Mouse (Mus musculus): ENCODE data around the gene Vmn1r1. TPM values are rescaled to one million over a fixed set of nuclear protein-coding genes. Genes with fewer than 3 reads are reported as not detected.

Gene Vmn1r1
- polyA plus RNA-seq, 1 experiment from 2014 or later: not detected

DNA sequence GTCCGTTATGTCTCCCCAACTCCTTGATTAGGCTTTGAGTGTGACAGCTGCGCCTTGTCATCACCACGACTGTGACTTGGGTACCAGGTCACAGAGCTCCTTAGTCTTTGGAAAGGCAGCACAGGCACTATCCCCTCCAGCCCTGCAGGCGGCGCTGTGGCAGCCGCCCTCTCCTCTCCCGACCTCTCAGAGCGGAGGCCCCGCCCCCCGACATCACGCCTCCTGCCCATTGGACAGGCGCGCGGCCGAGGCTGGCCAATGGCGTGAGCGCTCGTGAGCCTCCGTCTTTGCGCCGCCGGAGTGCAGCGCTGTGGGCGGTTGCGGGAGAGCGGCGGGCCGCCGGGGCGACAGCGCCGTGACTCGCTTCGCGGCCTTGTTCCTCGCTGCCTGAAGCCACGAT is 39.8 kb downstream of the Vmn1r1 start, which contains the start of gene Srp9:
Gene Srp9, plus strand, starts transcription at position 232 of the 400 bp plus-strand sequence.
- peak within 1 kb of the TSS; percentile 89 for H3K27ac ChIP-seq (replicated peaks)
- under 1% methylated on average over 37 of the region's 37 CpGs for WGBS
- peak; percentile 98 for DNase-seq (ENCODE audit: low spot score)
- peak within 1 kb of the TSS; percentile 94 for H3K4me3 ChIP-seq
- H3K27me3 ChIP-seq (replicated peaks; ENCODE audit: low read depth, poor library complexity, severe bottlenecking): no peaks in the 10 kb centered on the region
- no peaks in the 10 kb centered on the region for H3K9me3 ChIP-seq
- peaks cover 31% of the 10 kb centered on the region for H3K36me3 ChIP-seq (replicated peaks)
- H3K4me1 ChIP-seq: peaks cover 21% of the 10 kb centered on the region

DNA sequence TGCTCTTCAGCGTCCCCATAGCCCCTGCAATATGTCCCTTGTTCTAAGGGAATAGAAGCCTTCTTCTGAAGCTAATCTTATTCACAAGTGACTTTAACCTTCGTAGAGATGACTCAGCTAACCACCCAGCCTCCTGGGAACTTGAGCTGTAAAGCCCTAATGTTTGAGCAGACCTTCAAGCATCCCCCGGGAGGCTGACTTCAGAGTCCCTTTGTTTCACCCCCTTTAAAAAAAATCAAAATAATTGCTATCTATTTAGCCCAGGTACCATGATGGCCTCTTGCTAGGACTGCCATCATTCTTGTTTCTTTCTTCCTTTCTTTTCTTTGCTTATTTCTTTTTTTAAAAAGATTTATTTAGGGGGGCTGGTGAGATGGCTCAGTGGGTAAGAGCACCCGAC is 41.9 kb downstream of the Vmn1r1 start:
- no peak for DNase-seq (ENCODE audit: low spot score)
- Histone ChIP-seq H3K27ac (replicated peaks) (no peak overlapping the region), H3K36me3 (replicated peaks) (peaks cover 10% of the 10 kb centered on the region), H3K27me3 (replicated peaks; ENCODE audit: low read depth, poor library complexity, severe bottlenecking) (no peaks in the 10 kb centered on the region), H3K9me3 (no peaks in the 10 kb centered on the region), H3K4me1 (peaks cover 21% of the 10 kb centered on the region), H3K4me3 (no peak overlapping the region)
- 84% methylated on average over 4 of the region's 4 CpGs for WGBS

DNA sequence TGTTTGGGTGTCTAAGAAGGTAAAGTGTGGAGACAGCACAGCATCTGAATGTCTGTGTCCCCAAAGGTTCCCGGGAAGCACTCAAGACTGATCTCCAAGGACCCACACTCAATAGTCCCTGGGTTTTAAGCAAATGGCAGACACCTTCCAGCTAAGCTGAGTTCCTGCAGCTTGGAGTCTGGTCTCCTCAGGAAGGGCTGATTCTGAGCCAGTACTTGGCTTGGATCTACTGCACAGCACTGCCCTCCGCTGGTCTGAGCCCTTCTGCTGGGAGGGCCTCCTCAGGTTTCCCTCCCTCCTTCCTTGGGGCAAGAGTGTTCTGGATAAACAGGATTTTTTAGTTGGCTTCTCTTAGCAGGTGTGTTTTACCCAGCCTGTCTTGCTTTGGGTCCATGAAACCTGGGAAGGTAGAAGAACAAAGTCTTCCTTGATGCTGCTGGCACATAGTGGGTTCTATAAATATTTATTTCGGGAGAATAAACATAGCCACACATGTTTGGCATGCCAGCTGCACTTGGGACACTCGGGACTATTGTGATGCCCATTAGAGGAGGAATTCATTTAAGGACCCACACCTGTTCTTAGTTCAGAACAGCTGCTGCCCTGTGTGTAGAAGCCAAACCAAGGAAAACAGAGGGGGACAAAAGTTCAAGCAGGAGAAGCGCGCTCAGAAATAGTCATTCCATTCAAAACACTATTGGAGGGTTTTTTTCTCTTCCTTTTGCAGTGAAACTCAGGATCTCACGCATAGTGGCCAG is 48.5 kb downstream of the Vmn1r1 start:
- WGBS: 41% methylated on average over 7 of the region's 7 CpGs
- no peaks in the 10 kb centered on the region for H3K27me3 ChIP-seq (replicated peaks; ENCODE audit: low read depth, poor library complexity, severe bottlenecking)
- no peaks in the 10 kb centered on the region for H3K36me3 ChIP-seq (replicated peaks)
- peaks cover 51% of the 10 kb centered on the region for H3K4me1 ChIP-seq
- no peak overlapping the region for H3K4me3 ChIP-seq
- 0 out of 2 replicates have a peak overlapping the region, but pooled peaks have one; percentile 16 for H3K27ac ChIP-seq (replicated peaks)
- peak; percentile 71 for DNase-seq (ENCODE audit: low spot score)
- no peaks in the 10 kb centered on the region for H3K9me3 ChIP-seq

DNA sequence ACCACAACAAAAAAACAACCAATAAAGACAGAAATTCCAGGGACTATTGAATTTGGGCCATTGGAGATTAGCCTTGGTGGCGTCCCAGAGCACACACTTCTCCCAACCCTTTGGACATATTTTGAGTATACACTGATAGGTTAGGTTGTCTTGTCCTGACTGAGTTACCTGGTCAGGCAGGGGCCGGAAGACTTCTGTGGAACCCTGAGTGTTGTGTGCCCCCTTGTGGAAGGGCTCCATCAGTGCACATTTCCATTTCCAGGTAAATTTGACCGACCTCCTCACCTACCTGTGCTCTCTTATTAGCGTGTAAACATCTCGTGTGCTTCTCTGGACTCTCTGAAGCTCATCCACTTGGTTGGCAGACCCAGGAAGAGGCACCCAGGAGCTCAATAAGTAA is 49.1 kb downstream of the Vmn1r1 start:
- Histone ChIP-seq H3K27me3 (replicated peaks; ENCODE audit: low read depth, poor library complexity, severe bottlenecking) (no peaks in the 10 kb centered on the region), H3K4me3 (no peak overlapping the region), H3K27ac (replicated peaks) (0 out of 2 replicates have a peak overlapping the region, but pooled peaks have one; percentile 16), H3K36me3 (replicated peaks) (no peaks in the 10 kb centered on the region), H3K9me3 (no peaks in the 10 kb centered on the region), H3K4me1 (peaks cover 56% of the 10 kb centered on the region)
- peak; percentile 64 for DNase-seq (ENCODE audit: low spot score)
- WGBS: 23% methylated on average over 5 of the region's 5 CpGs

DNA sequence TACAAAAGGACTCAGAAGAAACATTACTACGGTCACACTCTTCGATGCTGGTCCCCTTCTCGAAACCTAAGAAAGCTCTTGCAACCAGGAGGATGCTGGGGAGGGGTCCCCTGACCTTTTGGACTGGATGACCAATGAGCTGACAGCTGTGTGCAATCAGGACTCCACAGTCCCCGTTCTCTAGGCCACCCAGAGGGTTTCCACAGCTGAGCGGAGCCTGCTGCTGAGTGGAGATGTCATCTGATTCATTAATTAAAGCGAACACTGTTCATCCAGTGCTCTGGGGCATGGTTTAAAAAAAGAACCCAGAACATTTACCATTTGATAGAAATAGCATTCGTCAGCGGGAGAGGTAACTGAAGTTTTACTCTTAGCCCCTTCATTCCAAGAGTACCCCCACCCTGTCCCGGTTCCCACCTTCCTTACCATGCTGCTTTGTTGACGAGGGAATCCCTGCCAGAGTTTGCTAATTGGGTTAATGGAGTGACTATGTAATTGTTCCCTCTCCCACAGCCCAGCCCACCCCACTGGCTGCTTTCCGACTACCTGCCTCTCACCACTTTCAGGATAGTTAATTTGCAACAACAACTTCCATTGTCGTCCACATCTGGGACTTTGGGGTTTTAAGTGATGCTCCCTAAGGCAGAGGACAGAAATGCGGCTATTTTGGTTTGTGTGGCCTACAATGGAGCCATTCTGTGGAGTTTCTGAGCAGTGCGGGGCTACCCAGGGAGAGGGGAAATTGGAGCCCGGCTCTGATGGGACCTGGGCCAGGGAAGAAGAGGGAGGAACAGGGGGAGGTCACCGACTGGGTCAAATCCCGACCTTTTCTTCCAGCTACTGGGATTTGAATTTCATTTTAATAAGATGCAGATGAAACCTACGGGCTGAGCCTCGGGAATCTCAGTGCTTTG is 50.4 kb downstream of the Vmn1r1 start:
- Histone ChIP-seq H3K9me3 (no peaks in the 10 kb centered on the region), H3K4me3 (peak overlapping the region; percentile 27), H3K27me3 (replicated peaks; ENCODE audit: low read depth, poor library complexity, severe bottlenecking) (no peaks in the 10 kb centered on the region), H3K36me3 (replicated peaks) (no peaks in the 10 kb centered on the region), H3K27ac (replicated peaks) (peak overlapping the region; percentile 68), H3K4me1 (peaks cover 67% of the 10 kb centered on the region)
- peak; percentile 83 for DNase-seq (ENCODE audit: low spot score)
- 12% methylated on average over 19 of the region's 19 CpGs for WGBS

DNA sequence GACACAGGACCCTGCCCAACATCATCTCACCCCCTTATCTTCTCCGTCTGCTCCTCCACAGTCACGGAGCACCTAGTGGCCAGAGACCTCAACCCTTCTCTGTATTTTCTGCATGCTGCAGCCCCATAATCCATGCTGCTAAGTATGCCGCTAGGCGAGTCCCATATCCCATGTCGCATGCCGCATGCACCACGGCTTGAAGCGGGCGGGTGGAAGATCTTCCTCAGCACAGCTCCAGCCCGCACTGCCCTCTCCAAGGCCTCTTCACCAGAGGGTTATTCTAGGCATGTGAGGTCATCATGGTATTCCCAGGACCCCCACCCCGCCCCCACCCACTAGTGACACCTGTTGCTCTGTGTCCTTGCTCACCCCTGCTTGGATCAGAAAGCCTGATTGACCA is 51.2 kb downstream of the Vmn1r1 start:
- no peaks in the 10 kb centered on the region for H3K27me3 ChIP-seq (replicated peaks; ENCODE audit: low read depth, poor library complexity, severe bottlenecking)
- H3K36me3 ChIP-seq (replicated peaks): no peaks in the 10 kb centered on the region
- 72% methylated on average over 11 of the region's 11 CpGs for WGBS
- peaks cover 73% of the 10 kb centered on the region for H3K4me1 ChIP-seq
- DNase-seq (ENCODE audit: low spot score): peak; percentile 37
- peak overlapping the region; percentile 25; the same call in 1 of the 2 replicates for H3K4me3 ChIP-seq
- H3K27ac ChIP-seq (replicated peaks): peak overlapping the region; percentile 68
- no peaks in the 10 kb centered on the region for H3K9me3 ChIP-seq

DNA sequence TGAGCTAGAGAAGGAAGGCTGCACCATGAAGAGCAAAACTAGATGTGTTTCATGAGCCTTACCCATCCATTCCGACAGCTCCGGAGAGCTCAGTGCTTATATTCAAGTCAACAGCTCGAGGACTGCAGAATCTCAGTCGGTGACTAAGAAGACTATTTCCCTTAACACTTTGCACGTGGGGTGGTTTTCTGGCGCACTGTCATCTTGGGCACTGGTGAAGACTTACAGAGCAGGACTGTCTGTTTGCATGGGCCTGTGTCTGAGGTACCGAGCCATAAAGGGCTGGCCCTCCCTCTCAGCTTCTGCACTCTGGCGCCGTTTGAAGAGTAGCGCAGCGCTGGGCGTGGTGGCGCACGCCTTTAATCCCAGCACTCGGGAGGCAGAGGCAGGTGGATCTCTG is 51.9 kb downstream of the Vmn1r1 start:
- H3K27me3 ChIP-seq (replicated peaks; ENCODE audit: low read depth, poor library complexity, severe bottlenecking): no peaks in the 10 kb centered on the region
- no peak for DNase-seq (ENCODE audit: low spot score)
- WGBS: 92% methylated on average over 15 of the region's 15 CpGs
- peaks cover 81% of the 10 kb centered on the region for H3K4me1 ChIP-seq
- H3K27ac ChIP-seq (replicated peaks): 0 out of 2 replicates have a peak overlapping the region, but pooled peaks have one; percentile 63
- no peaks in the 10 kb centered on the region for H3K36me3 ChIP-seq (replicated peaks)
- no peak overlapping the region for H3K4me3 ChIP-seq
- no peaks in the 10 kb centered on the region for H3K9me3 ChIP-seq

DNA sequence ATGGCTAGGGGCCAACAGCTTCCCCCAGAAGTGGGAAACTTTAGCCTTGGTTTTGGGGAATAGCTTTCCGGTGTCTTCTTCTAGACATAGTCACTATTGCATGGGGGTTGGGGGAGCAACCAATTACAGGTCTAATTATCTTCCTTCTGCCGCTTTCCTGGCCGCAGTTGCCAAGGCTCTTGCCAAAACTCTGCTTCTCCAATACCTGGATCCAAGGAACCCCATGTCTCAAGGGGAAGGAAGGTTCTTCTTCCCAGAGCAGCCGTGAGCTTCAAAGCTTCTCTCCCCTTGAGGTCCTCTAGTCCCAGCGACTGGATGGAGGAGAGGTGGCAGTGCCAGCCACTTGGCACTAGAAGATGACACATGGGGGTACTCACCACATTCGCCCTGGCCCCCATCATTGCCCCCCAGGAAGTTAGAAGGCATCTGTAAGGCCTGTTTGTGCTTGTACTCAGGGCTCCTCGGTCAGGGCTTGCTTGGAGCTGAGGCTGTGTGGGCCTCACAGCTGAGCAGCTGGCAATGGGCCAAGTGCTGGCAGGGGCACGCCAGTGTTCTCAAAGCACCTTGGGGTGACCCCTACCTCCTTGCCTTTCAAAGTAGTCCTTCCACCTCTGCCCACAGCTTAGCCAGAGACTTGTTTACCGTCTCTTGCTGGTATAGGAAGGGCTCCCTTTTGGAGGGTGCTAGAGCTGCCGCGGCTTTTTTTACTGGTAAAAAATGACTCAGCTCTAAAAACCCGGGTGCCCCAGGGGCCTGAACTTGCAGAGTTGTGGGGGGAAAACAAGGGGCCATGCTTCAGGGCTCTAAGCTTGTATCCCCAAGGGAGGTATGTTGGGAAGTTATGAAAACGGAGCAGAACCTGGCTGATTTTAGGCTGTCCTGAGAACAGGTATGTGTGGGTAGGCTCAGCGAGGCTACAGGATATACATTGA is 52.6 kb downstream of the Vmn1r1 start:
- H3K9me3 ChIP-seq: no peaks in the 10 kb centered on the region
- H3K4me1 ChIP-seq: peaks cover 84% of the 10 kb centered on the region
- no peaks in the 10 kb centered on the region for H3K27me3 ChIP-seq (replicated peaks; ENCODE audit: low read depth, poor library complexity, severe bottlenecking)
- H3K27ac ChIP-seq (replicated peaks): peak overlapping the region; percentile 63; the same call in 1 of the 2 replicates
- H3K36me3 ChIP-seq (replicated peaks): no peaks in the 10 kb centered on the region
- WGBS: 83% methylated on average over 14 of the region's 14 CpGs
- no peak overlapping the region for H3K4me3 ChIP-seq
- DNase-seq (ENCODE audit: low spot score): no peak

DNA sequence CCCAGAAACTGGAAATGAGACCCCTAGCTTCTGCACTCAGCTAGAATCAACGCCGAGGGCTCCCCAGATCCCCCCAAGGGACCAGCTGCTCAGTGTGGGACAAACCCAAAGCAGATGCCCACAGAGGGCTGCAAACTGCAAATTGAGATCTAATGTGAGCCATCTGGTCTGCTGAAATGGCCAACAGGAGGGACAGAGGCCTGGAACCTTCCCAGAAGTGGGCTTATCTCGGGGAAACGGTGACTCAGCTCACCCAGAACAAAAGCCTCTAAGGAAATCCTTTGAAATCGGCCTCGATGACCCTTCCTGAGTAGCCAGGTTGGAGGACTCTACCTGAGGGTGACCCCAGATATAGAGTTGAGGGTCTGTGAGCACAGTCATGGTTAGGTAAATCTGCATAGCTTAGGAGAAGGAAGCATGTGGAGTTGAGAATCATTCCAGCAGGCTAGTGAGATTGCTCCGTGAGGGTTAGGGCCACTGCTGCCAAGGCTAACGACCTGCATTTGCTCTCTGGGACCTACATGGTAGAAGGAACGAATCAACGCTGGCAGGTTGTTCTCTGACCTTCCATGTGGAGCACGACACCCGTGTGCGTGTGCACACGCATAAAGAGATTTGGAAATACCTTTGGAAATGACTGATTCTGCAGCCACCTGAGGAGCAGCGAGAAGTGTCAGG is 53.4 kb downstream of the Vmn1r1 start:
- peak; percentile 76 for DNase-seq (ENCODE audit: low spot score)
- WGBS: 58% methylated on average over 15 of the region's 15 CpGs
- Histone ChIP-seq H3K27me3 (replicated peaks; ENCODE audit: low read depth, poor library complexity, severe bottlenecking) (no peaks in the 10 kb centered on the region), H3K4me3 (no peak overlapping the region), H3K36me3 (replicated peaks) (no peaks in the 10 kb centered on the region), H3K9me3 (no peaks in the 10 kb centered on the region), H3K27ac (replicated peaks) (peak overlapping the region; percentile 63), H3K4me1 (peaks cover 85% of the 10 kb centered on the region)

DNA sequence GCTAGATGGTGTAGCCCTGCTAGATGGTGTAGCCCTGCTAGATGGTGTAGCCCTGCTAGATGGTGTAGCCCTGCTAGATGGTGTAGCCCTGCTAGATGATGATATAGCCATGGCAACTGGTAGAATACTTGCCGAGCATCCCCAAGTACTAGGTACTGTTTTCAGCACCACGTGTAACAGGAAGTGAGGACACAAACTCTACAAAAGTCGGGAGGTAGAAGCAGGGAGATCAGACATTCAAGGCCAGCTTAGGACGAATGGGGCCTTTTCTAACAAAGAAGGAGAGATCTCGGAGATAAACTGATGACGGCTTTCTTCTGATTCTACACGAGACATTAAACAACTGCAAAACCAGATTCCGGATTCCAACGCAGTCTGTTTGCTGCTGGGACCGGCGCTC is 54.1 kb downstream of the Vmn1r1 start:
- DNase-seq (ENCODE audit: low spot score): no peak
- Histone ChIP-seq H3K27me3 (replicated peaks; ENCODE audit: low read depth, poor library complexity, severe bottlenecking) (no peaks in the 10 kb centered on the region), H3K27ac (replicated peaks) (peak overlapping the region; percentile 63), H3K36me3 (replicated peaks) (no peaks in the 10 kb centered on the region), H3K4me3 (no peak overlapping the region), H3K9me3 (no peaks in the 10 kb centered on the region), H3K4me1 (peaks cover 85% of the 10 kb centered on the region)
- 78% methylated on average over 11 of the region's 11 CpGs for WGBS

DNA sequence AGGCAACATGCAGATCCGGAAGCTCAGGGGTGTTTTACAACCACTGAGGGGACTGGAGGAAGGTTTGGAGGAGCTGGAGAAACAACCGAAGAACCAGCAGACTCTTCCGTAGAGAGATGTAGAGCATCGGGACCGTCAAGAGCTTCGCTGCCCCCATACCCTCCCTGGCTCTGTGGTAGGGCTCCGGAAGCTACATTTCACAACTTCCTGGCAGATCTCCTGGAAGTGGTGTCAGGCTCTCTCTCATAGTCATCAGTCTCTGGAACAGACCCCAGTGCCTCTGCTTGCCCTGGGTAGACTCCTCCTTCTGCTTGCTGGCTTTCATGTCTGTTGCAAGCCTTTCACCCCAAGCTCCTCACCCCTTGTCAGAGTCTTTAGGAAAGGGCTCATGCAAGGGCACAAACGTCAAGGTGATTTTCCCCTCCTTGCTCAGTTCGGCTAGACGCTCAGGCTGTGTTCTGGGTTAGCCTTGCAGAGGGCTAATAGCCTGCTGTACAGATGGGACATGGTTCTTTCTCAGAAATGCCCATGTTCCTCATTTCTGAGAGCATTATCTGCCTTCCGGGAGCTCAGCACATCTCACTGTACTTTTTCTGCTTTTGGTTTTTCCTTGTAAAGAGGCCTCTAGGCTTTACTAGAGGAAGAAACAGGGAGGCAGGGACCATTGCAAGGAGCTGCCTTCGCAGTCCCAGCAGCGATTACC is 55.7 kb downstream of the Vmn1r1 start:
- H3K27ac ChIP-seq (replicated peaks): peak overlapping the region; percentile 7; the same call in 1 of the 2 replicates

More for the DNA sequence above, 55.7 kb downstream of the Vmn1r1 start:
- H3K36me3 ChIP-seq (replicated peaks): no peaks in the 10 kb centered on the region
- H3K27me3 ChIP-seq (replicated peaks; ENCODE audit: low read depth, poor library complexity, severe bottlenecking): no peaks in the 10 kb centered on the region
- 81% methylated on average over 13 of the region's 13 CpGs for WGBS
- H3K4me1 ChIP-seq: peaks cover 77% of the 10 kb centered on the region
- DNase-seq (ENCODE audit: low spot score): no peak
- no peaks in the 10 kb centered on the region for H3K9me3 ChIP-seq
- no peak overlapping the region for H3K4me3 ChIP-seq
